Mouse (Mus musculus) forebrain, embryonic 11.5 days (tissue): Measurements from ENCODE around the gene Nectin1. TPM values are rescaled to one million over a fixed set of nuclear protein-coding genes. Genes with fewer than 3 reads are reported as not detected.

Experiments used
- ATAC-seq: fragments of 200-750 bp; cut with Nextera tagmentation; replicated peaks from 2 replicates; pipeline ENCODE4 v1.8.0; 2017; ENCODE audit warnings: moderate TSS enrichment; ENCODE audit not compliant: low FRiP score
- DNase-seq: peaks from one replicate; pipeline ENCODE4 v3.0.0-alpha.2; 2017; ENCODE audit warnings: low spot score
- H3K27ac ChIP-seq: fragments of 300-500 bp; sonication (generic); 2 replicates; pipeline ENCODE4 v1.5.1; 2014; ENCODE audit warnings: low read depth, low read length
- H3K27me3 ChIP-seq: fragments of 300-500 bp; sonication (generic); 2 replicates; pipeline ENCODE4 v1.6.1; 2014; ENCODE audit warnings: mild to moderate bottlenecking, low read length, mixed read lengths; ENCODE audit not compliant: control insufficient read depth, insufficient read depth
- H3K36me3 ChIP-seq: fragments of 300-500 bp; sonication (generic); 2 replicates; pipeline ENCODE4 v1.6.1; 2014; ENCODE audit warnings: mild to moderate bottlenecking, low read length, moderate library complexity, mixed read lengths; ENCODE audit not compliant: control insufficient read depth, insufficient read depth
- H3K4me1 ChIP-seq: fragments of 300-500 bp; sonication (generic); replicated peaks from 2 replicates; pipeline ENCODE4 v1.6.1; 2014; ENCODE audit warnings: low read length, mixed read lengths; ENCODE audit not compliant: control insufficient read depth, insufficient read depth
- H3K4me2 ChIP-seq: fragments of 300-500 bp; sonication (generic); 2 replicates; pipeline ENCODE4 v1.6.1; 2014; ENCODE audit warnings: low read depth, mild to moderate bottlenecking, low read length, moderate library complexity, mixed read lengths; ENCODE audit not compliant: severe bottlenecking
- H3K4me3 ChIP-seq: fragments of 300-500 bp; sonication (generic); 2 replicates; pipeline ENCODE4 v1.5.1; 2014; ENCODE audit warnings: low read depth, low read length
- H3K9ac ChIP-seq: fragments of 300-500 bp; sonication (generic); 2 replicates; pipeline ENCODE4 v1.6.1; 2014; ENCODE audit warnings: low read length
- H3K9me3 ChIP-seq: fragments of 300-500 bp; sonication (generic); 2 replicates; pipeline ENCODE4 v1.6.1; 2016; ENCODE audit warnings: low read length, mixed read lengths; ENCODE audit not compliant: control insufficient read depth
- WGBS: fragments of 180-500 bp; shearing (Covaris S2); extraction: QIAGEN DNeasy Blood & Tissue Kit; methylation state at CpG from one replicate; pipeline ENCODE4 v1.1.7; 2014; 5-methylcytosine and 5-hydroxymethylcytosine counted together
- polyA plus RNA-seq: library from polyadenylated mRNA; unstranded; fragments of >200 nt; fragmentation: Nextera tagmentation; extraction: Ambion mirVana; gene quantifications from 2 replicates; pipeline ENCODE4 v1.2.1, GENCODE M21; 2014

The Nectin1 gene
- polyA plus RNA-seq, 1 experiment from 2014 or later = 12.4 TPM

GRCm38 (mm10) chr9:43754083-43754482, 10.3 kb downstream of the Nectin1 start:
- no peaks in the 10 kb centered on the region for H3K36me3 ChIP-seq
- H3K4me1 ChIP-seq = peaks cover 19% of the 10 kb centered on the region; the same call in 1 of the 2 replicates
- H3K27ac ChIP-seq = no peak overlapping the region
- no peak overlapping the region for H3K4me3 ChIP-seq
- WGBS = 62% methylated on average over 5 of the region's 5 CpGs
- no peak overlapping the region for H3K4me2 ChIP-seq
- no peak overlapping the region for H3K9ac ChIP-seq
- H3K27me3 ChIP-seq = no peaks in the 10 kb centered on the region
- H3K9me3 ChIP-seq = no peaks in the 10 kb centered on the region
- DNase-seq (no peak), ATAC-seq (no peak)

DNA sequence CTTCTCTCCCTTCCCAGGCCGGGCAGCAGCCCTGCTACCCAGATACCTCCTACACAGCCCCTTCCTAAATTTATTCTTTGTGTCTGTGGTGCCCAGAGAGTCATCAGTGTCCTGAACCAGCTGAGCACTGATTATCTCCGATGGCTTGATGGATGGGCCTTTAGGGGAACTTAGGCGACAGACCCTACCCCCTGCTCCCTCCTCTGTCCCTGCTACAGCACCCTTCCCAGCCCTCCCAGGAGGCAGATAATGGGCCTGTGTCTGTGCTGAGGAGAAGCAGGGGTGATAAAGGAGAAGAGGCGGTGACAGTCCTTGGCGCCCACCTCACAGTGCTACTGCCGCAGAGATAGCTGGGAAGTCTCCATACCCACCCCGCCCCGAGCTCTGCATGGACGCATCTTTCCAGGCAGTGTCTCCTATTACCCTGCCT, 11.0 kb downstream of the Nectin1 start:
- no peak for ATAC-seq
- Histone ChIP-seq H3K4me2 (no peak overlapping the region), H3K36me3 (no peaks in the 10 kb centered on the region), H3K9ac (no peak overlapping the region), H3K27ac (no peak overlapping the region), H3K9me3 (no peaks in the 10 kb centered on the region), H3K4me3 (no peak overlapping the region), H3K4me1 (peaks cover 15% of the 10 kb centered on the region; the same call in 1 of the 2 replicates), H3K27me3 (no peaks in the 10 kb centered on the region)
- no peak for DNase-seq
- WGBS = 72% methylated on average over 9 of the region's 9 CpGs

DNA sequence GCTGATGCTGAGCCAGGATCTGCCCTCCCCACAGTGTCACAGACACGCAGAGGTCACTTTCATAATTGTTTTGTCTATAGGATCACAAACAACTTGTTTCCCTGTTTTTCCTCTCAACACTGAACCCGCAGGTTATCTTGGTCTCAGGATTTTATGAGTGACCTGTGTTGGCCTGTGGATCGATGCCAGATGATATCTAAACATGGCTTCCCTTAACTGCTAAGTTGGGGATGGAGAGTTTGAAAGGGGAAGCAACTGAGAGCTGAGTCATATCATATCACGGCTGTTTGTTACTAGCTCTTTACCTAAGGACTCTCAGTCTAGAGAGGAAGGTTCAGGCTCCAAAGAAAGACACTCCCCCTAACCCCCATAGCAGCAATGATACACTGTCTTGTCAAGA, 11.7 kb downstream of the Nectin1 start:
- ATAC-seq (no peak), DNase-seq (no peak)
- no peak overlapping the region for H3K4me3 ChIP-seq
- H3K4me2 ChIP-seq = no peak overlapping the region
- H3K4me1 ChIP-seq = peaks cover 13% of the 10 kb centered on the region; the same call in 1 of the 2 replicates
- H3K36me3 ChIP-seq = no peaks in the 10 kb centered on the region
- H3K9ac ChIP-seq = no peak overlapping the region
- 76% methylated on average over 4 of the region's 4 CpGs for WGBS
- no peaks in the 10 kb centered on the region for H3K9me3 ChIP-seq
- no peak overlapping the region for H3K27ac ChIP-seq
- H3K27me3 ChIP-seq = no peaks in the 10 kb centered on the region

DNA sequence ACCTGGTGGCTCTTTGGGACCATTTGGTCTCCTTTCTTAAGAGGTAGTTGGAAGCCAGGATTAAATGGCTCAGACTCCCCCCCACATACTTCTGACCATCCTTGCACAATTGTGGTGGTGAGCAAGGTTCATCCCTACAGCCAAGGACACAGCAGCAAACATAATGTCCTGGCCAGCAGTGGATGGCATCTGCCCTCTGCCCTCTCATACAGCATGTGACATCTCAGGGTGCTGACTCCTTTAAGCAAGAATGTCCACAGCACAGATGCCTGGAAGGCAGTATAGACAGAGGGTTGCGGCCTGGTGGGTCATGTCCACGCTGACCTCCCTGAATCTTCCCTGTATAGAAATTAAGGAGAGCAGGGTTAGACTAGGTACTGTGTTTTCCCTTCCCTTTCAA, 12.1 kb downstream of the Nectin1 start:
- 75% methylated on average over 2 of the region's 2 CpGs for WGBS
- Histone ChIP-seq H3K27me3 (no peaks in the 10 kb centered on the region), H3K27ac (no peak overlapping the region), H3K9me3 (no peaks in the 10 kb centered on the region), H3K4me3 (no peak overlapping the region), H3K36me3 (no peaks in the 10 kb centered on the region), H3K9ac (no peak overlapping the region), H3K4me2 (no peak overlapping the region), H3K4me1 (peaks cover 15% of the 10 kb centered on the region)
- ATAC-seq = no peak
- no peak for DNase-seq

DNA sequence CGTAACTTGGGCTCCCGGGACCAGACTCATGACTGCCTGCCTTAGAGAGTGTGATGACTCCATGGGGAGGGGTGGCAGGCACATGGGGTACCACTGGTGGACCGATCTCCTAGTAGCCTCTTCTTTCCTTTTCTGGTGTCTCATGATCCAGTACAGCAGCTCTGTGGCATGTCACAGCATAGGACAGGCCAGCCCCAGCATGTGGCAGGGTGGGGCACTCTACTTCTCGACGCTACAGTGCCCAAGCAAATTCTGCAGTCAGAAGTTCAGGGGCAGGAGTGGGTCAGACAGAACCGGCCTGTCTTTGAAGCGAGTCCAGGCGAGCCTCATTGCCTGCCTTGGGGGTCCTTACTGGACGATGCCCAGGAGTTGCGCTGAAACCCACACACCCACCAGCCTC, 13.4 kb downstream of the Nectin1 start:
- DNase-seq (no peak), ATAC-seq (no peak)
- H3K27ac ChIP-seq = no peak overlapping the region
- H3K4me3 ChIP-seq = no peak overlapping the region
- no peaks in the 10 kb centered on the region for H3K9me3 ChIP-seq
- H3K36me3 ChIP-seq = no peaks in the 10 kb centered on the region
- H3K9ac ChIP-seq = no peak overlapping the region
- H3K4me2 ChIP-seq = no peak overlapping the region
- WGBS = 78% methylated on average over 10 of the region's 10 CpGs
- peaks cover 23% of the 10 kb centered on the region for H3K4me1 ChIP-seq
- H3K27me3 ChIP-seq = no peaks in the 10 kb centered on the region

DNA sequence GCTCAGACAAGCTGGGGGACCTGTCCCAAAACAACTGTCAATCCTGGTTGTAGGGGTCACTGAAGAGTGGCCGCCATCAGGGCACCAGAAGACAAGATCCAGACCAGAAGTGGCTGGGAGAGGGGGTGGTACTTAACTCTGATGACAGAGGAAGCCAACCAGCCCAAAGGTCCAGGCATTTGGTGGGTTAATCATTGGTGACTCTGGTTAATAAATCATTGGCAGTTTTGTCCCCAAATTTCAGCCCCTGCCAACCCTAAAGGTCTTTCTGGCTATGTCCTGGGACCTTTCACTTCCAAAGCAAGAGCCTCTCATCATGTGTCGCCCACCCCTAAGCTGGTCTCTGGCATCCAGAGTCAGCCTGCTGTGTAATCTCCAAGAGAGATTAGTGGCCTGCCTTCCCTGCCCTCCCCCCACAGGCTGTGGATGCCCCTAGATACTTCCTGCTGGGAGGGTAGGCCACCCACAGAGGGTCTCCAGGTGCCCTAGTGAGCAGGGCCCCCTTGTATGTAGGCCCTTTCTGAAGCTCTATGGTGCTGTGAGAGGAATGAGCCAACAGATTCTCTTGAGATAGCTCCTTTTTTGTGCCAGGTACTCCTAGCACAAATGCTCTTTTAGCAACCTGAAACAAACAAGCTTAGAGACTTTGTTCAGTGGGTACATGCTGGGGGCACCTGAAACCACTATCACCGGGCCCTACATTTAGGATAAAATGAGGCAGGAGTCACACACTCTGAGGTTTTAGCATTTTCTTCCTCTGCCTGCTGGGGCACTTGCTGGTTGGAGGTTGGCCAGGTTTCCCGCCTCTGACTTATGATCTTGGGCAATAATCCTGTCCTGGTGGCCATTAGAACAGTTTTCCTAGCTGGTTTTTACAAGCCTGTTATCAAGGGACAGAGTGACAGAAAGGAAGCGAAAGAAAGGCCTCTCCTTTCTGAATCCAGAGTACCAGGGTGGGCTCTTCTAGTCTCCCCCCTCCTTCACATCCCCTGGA, 14.5 kb downstream of the Nectin1 start:
- WGBS = 58% methylated on average over 5 of the region's 5 CpGs

DNA sequence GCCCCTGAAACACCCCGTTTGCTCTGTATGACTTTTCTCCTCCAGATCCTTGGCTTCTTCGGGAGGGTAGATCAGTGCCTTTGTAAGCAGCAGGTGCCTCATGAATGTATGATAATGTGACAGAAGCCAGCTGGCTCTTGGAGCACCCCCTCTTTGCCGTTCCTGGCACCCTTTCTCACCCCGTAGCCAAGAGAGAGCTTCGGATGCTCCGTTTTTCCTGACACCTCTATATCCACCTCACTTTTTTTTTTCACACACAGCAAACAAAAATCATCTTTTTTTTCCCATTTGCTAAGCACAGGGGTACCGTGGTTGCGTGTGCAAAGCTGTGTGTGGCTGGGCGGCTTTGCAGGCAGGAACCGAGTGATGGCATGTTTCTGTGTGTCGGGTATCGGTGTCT, 16.3 kb downstream of the Nectin1 start:
- H3K27ac ChIP-seq = no peak overlapping the region
- 87% methylated on average over 12 of the region's 12 CpGs for WGBS
- ATAC-seq = no peak

More for the DNA sequence above, 14.5 kb downstream of the Nectin1 start:
- Histone ChIP-seq H3K27ac (no peak overlapping the region), H3K4me3 (no peak overlapping the region), H3K4me2 (no peak overlapping the region), H3K9ac (no peak overlapping the region), H3K36me3 (no peaks in the 10 kb centered on the region), H3K4me1 (peaks cover 23% of the 10 kb centered on the region), H3K9me3 (no peaks in the 10 kb centered on the region), H3K27me3 (no peaks in the 10 kb centered on the region)
- no peak for DNase-seq
- no peak for ATAC-seq

DNA sequence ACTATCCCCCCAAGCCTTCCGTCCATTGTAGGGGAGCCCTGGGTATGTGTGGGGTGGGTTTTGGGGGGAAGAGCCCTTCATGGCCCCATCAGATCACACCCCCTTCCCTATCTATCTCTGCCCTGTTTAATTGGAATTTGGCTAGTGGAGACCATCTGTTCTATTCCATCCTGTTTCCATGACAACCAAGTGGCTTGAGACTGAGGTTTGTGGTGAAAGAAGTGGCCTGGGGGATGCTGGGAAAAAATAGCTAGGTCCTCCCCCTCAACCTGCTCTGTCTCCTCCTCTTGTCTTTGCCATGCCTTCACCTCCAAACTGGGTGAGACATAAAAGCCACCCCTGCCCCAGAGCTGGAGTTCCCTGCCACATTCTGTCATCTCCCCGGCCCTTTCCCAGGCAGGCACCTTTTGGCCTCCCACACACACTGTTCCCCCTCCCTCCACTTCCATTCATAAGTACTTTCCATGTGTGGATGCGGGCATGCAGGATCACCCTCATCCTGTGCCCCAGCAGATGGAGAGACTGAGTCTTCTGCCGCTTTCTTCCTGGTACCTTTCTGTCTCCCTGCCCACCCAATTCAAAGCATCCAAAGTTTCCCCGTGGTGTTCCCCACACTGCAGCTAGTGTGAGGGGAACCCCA, 17.5 kb downstream of the Nectin1 start:
- H3K4me1 ChIP-seq = peaks cover 20% of the 10 kb centered on the region
- H3K4me3 ChIP-seq = no peak overlapping the region
- H3K27me3 ChIP-seq = no peaks in the 10 kb centered on the region
- 0 out of 2 replicates have a peak overlapping the region, but pooled peaks have one; percentile 11 for H3K4me2 ChIP-seq
- ATAC-seq (peak; percentile 80), DNase-seq (peak; percentile 61)
- peak overlapping the region; percentile 32; the same call in 1 of the 2 replicates for H3K9ac ChIP-seq
- H3K27ac ChIP-seq = peak overlapping the region; percentile 72
- H3K36me3 ChIP-seq = no peaks in the 10 kb centered on the region
- WGBS = 56% methylated on average over 5 of the region's 5 CpGs
- H3K9me3 ChIP-seq = no peaks in the 10 kb centered on the region

More for the DNA sequence above, 16.3 kb downstream of the Nectin1 start:
- Histone ChIP-seq H3K9me3 (no peaks in the 10 kb centered on the region), H3K4me1 (peaks cover 20% of the 10 kb centered on the region), H3K36me3 (no peaks in the 10 kb centered on the region), H3K4me3 (no peak overlapping the region), H3K9ac (no peak overlapping the region), H3K27me3 (no peaks in the 10 kb centered on the region), H3K4me2 (no peak overlapping the region)
- DNase-seq = no peak
